Mouse (Mus musculus) CD4-positive, CD25-positive, alpha-beta regulatory T cell, adult 2 months (primary cell): ENCODE measurements around the gene Mfap5.
"Not testable (repeated sequence)": the region's sequence is repeated elsewhere in the genome, so short reads cannot be mapped to it uniquely, and the experiment has no call there.

ENCODE experiments used
- DNase-seq: peaks from one replicate; pipeline ENCODE4 v3.0.0-alpha.2; 2012; ENCODE audit warnings: low read depth, low spot score

Gene Mfap5

DNA sequence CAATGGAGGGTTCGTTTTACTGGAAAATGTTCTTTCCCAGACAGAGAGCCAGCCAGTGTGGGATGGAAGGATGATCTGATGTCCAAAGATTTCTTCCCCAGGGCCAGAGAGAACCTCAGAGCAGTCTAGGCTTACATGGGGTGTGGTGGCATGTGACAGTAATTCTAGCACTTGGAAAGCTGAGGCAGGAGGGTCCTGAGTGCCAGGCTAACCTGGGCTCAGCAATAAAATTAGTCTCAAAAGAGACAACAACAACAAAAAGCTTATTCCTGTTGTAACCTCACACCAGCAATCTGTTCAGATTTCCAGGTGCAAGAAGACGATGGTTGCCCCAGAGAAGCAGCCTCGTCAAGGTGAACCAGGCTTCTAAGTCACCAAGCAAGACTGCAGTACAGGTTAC, at the start of gene Mfap5:
Gene Mfap5, plus strand, starts transcription at position 301 of the 400 bp plus-strand sequence.
- no peak for DNase-seq

DNA sequence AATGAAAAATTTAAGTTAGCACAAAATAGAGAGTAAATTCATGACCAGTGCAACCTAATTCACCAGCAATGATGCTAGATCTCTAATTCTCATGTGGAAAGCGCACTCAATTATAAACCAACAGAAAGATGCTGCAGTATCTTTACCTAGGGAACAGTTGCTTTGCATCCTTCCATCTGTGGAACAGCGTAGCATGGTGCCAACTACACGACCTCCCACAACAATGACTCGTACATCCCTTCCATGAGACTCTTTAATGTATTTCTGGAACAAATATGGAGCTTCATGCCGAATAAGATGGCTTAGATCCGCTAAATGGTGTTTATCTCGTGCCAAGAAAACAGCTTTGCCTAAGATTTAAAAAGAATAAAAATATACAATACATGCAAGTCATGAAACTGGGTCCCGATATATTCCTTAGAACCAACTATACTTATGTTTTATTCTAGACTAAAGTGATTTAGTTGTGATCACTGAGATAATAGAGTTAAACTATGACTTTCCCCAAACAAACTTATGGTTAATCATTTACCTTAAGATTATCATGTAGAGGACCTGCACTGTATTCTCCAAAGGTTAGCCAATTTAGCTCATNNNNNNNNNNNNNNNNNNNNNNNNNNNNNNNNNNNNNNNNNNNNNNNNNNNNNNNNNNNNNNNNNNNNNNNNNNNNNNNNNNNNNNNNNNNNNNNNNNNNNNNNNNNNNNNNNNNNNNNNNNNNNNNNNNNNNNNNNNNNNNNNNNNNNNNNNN, 46.5 kb upstream of the Mfap5 start:
- no peak for DNase-seq

DNA sequence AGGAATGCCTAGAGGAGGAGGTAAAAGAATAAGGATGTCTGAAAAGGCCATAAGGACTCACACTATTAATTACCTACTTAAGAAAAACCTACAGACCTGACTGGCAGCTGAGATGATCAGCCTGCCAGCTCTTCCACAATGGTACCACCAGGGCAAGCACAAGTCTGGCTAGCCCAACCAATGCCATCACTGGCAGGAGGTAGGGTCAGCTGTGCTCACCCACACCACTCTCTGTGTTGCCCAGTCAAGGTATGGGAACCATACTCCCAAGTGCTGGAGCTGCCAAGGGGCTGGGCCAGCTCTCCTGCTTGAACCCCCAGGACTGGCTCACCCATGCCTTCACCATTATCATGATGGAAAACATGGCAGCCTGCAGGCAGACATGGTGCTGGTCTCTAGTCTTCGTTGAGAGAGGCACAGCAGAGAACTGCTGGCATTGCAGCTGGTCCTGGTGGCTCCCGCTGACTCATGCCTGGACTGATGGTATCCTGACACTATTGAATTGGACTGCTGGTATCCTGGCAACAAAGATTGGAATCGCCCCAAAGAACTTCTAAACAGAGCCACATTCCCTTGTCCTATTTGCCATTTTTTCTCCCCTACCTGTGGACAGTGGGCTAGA, 39.4 kb upstream of the Mfap5 start:
- no peak for DNase-seq

DNA sequence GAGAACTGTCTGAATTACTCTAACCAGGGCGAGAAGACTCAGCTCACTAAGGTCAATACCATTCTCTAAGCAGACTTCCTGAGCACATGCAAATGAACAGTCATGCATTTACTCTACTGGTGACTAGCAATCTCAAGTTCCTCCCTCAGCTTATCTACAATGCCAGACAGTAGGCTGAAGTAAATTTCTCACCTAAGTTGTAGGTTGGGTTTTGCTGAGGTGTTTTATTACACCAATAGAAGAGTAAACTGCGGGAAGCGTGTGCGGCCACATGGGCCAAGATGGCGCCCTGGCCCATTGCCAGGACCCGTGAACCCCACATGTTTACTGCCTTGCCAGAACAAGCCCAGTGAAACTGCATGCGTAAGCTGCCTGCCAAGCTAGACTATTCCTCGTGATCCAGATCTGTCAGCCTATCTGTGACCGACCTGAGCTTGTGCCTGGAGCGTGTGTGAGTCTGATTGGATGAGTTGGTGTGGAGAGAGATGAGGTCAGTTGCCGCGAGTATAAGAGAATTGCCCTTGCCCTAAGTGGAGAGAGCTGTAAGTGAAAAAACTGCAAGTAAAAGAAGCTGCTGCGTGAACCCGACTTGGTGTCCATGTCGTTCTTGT, 36.5 kb upstream of the Mfap5 start:
- no peak for DNase-seq

DNA sequence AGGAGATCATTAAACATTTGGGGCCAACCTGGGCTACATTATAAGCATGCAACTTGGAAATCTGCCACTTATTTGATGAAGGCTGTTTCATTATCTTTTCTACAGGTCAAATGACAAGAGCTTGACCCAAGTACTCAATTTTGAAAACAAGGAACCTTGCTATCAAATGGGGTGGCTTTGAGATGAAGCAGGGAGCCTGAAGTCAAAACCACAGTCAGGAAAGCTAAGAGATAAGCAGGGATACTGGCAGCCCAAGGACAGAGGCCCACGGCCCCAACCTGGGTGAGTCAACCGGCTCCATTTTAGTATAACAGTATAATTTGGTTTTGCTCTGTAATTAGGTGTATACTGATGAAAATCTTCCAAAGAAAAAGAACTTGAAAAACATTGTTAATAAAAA, 35.4 kb upstream of the Mfap5 start:
- no peak for DNase-seq

DNA sequence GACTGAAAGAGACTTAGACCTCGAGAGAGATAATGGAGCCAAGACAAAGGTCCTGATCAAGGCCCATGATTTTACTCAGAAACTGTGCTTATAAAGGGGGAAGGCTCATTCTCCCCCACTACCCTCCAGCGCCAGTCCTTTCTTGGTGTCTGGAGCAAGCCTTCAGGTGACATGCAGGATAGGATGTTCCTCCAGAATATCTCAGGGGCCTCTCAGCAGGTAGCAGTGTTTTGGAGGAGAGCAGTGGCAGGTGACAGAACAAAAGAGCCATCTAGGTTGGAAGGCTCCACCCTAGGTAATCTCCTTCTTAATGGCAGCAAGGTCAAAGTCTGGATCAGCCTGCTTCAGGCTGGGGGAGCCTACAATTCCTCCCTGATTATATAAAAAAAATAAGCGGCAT, 34.2 kb upstream of the Mfap5 start:
- DNase-seq: not testable (repeated sequence)

DNA sequence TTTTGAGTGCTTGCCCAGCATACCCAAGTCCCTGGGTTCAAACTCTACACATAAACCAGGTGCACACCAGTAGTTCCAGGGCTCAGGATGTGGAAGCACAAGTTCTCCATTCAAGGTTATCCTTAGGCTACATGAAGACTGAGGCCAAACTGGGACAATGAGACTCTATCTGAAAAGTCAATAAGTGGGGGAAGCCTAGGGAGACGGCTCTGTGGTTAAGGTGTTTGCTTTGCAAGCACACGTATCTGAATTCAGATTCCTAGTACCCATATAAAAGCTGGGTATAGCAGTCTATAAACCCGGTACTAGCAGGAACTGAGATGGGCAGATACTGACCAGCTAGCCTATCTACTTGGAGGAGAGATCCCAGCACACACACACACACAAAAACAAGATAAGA, 27.6 kb upstream of the Mfap5 start:
- DNase-seq: no peak

DNA sequence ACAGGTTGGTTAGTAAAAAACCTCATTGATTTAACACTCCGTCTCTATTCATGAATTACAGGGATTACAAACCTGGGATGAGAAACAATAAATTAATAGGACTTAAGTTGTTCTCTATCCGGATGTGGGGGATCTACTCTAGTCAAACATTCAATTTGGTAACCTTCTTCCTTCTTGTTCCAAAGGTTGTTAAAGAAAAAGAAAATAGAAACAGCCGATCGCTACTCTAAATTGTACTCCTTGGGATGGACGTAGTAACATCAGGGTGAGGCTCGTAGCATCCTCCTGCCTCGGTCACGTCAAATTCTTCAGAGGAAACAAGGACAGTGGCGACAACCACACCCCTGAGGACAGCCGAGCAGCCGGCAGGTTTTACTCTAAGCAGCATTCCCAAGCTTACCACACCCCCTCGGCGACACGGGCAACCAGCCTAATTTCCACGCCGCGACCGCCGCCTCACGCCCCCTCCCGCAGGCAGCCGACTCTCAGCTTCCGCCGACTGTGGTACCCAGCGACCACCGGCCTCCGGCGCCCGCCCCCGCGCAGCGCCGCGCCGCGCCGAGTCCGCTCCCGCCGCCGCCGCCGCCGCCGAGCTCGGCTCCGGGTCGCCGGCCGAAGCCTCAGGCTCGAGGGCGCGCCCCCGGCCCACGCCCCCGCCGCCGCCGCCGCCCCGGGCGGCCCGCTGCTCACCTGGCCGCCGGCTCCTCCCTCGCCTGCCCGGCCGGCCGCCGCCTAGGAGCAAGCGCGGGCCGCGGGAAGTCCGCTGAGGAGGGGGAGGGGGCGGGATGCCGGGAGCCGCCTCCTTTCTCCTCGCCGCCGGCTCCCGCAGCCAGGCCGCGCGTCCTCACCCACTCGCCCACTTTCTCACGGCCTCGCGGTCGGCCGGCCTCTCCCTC, 20.0 kb upstream of the Mfap5 start:
- DNase-seq: peak; percentile 16

DNA sequence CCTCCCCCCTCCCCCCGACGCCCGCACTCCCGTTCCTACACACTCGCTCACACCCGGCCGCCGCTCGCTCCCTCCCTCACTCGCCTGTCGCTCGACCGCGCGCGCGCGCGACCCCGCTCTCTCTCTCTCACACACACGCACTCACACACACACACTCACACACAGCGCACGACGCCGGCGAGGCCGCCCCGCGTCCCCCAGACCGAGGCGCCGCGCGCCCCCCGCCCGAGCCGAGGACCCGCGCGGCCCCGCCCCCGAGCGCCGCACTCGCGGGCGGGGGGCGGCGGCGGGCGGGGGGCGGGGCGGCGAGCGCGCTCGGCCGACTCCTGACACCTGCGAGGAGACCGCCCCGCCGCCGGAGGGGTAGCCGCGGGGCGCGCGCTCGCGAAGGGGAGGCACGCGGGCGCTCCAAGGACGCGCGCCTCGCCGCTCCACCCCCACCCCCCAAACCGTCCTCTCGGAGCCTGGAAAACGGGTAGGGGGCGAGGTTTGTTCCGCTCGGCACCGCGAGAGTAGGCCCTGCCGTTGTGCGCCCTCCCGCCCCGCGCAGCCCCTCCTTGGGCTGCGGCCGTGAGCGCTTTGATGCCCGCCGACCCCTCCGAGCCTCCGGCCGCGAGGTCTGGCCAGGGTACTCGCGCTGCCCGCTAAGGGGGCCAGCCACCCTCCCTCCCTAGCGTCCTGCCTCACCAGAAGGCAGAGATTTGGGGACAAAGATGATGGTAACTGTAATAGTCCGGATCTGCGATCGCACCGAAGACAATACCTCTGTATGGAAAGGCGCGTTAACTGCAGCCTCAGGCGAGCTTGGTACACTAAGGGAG, 19.1 kb upstream of the Mfap5 start:
- DNase-seq: peak; percentile 40

DNA sequence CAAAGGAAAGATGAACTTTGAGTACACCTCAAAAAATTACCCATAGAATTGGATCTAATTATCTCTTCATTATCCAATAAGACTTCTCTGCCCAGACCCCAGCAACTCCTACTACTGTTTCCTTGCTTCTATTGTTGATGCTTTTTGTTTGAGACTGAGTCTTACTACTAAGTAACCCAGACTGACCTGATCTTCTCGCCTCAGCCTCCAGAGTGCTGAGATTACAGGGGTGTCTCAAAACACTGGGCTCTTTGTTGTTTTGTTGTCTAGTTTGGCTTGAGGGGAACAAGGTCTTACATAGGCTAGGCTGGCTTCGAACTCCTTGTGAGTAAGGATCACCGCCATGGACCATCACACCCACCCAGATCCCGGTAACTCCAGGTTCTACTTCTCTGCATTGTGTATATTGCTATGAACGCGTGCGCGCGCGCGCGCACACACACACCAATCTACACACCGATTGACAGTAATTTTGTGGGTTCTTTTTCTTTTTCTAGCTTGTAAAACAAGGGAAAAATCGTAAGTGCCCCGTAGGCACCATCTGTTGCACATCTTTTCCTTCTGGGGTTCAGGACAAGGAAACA, 14.6 kb upstream of the Mfap5 start:
- DNase-seq: no peak

DNA sequence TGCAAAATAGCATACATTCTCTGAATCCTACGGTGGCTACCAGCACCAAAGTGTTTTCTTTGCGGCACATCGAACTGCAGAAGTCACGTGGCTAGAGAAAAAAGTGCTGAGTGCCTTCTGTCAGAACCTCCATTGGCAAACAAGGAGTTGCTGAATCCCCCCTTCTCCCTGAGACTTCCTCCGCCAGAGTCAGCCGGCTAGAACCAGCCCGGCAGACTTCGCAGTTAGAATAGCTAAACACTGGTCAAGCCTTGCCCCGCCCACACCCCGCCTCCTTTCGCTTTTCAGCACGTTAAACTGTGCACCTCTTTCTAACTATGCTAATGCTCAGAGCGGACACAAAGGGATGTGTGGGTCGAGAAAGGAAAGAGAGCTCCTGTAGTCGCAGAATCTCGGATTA, 14.1 kb upstream of the Mfap5 start:
- peak; percentile 42 for DNase-seq

DNA sequence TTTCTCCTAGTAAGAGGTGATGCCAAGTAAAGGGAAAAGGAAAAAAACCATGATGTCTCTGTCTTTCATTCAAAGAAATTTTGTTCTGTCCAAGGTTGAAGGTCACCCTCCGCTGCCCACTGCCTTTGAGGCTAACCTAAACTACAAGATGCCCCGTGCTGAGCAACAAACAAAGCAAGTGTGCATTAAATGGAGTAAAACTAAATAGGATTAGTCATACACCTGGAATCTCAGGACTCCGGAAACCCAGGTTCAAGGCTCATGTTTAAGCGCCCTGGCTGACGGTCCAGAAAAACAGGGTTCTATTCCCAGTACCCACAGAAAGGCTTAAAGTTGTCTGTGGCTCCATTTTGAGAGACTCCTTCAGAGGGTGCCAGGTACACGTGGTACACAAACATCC, 13.2 kb upstream of the Mfap5 start:
- no peak for DNase-seq

DNA sequence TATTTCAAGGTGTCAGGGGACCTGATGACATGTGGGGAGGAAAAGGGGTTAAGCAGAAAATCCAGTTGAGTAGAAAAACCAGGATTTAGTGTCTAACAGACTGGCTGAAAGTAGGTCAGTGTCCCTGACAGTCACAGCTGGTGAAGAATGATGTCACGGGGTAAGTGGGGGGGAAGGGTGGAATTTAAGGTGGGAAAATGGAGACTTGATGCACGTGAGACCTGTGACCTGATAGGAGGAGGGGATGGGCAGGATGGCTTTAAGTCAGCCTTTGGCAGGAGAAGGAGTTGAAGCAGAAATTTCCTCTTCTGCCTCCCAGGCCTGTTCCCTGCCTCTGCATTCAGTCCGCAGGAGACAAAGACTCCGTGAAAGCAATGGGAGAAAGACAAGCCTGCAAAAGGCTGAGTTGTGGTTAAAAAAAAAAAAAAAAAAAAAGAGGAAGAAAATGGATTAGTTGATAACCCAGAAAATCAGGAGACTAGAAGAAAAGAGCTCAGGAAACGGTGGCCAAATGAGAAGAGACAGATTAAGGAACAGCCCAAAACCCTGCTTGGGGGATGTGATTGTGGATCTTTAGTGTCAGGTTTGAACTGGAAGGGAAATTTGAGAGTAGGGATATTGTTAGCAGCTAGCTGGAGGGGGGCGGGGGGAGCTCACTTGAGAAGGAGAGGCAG, 11.7 kb upstream of the Mfap5 start:
- DNase-seq: no peak

DNA sequence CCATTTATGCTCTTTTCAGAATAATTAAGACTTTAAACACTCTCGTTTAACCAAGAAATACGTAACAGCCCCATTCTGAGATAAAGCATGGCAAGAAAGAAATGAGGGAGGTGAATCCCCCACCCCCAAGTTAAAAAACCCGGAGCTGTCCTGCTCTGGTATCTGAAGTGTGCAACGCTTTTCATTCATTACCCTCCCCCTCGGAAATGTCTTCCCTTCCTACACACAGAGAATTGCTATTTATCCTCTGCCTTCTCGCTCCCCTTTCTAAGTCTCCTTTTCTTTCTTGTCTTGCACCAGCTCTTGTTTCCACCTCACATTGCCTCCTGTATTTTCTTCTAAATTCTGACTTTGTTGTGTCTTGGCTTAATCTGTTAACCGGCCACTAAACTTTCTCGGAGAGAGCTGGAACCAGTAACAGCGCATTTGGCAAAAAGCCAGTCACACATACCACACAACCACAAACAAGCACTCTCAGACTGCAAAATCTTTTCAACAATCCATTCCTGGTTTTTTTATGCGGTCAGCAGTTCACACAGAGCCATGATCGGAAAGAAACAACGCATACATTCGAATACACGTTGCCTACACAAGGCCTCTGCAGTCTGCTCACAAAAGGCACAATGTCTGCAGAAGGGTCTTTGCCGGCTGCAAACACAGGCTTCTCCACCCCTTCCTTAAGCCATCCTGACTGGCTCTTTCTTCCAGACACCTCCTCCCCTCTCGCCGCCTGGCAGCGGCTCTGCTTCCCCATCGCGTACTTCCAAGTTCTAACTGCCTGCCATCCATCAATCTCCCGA, 10.4 kb upstream of the Mfap5 start:
- no peak for DNase-seq

DNA sequence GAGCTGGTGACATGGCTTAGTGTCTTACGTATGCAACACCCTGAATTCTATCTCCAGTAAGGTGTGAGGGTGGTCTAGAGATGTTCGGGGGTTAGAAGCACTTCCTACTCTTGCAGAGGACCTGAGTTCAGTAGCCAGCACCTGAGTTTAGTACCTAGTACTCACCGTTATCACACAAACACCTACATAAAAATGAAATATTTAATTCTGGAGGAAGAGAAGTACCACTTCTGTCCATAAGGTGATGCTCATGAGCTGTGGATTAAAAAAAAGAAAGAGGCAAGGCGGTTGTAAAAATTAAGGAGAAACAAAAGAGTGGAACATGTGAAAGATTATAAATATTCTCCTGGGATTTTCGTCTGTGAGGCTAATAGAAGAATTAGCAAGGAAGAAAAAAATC, 9.1 kb upstream of the Mfap5 start:
- DNase-seq: peak; percentile 37

DNA sequence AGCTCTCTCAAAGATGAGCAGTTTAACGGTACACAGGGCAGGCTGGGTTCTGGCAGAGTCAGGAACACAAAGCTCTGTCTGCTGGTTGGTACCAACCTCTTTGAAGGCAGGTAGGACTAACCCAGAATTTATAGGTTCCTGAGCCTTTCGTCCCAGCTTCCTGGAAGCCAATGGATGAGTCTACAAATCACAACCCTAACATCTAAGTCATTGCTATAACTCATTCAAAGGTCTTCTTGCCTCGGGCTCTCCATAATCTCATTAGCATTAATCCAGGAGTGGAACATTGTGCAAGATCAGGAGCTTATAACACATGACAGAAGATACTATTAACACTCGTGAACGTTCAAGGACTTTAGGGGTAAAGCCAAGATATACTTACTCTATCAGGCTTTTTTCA, 7.0 kb upstream of the Mfap5 start, which contains the start of gene Rimklb:
Gene Rimklb, minus strand, starts transcription at position 101 of the 400 bp plus-strand sequence.
- DNase-seq: no peak

DNA sequence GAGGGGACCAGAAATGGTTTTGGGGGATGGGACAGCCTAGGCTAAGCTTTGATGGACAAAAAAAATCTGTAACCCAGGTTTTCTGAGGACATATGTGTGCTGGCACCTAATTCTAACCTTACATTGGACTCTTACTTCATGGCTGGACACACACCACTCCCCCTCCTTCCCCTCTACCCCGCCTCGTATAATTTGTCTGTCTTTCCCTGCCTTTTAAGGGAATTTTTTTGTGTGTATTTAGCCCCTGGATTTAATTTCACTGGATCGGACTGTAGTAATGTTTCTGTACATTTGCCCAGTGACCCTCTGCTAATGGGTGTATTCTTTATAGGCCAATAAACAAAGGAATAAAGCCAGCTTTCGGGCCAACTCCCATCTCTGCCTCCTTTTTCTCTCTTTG, 604 bp upstream of the Mfap5 start:
- no peak for DNase-seq

DNA sequence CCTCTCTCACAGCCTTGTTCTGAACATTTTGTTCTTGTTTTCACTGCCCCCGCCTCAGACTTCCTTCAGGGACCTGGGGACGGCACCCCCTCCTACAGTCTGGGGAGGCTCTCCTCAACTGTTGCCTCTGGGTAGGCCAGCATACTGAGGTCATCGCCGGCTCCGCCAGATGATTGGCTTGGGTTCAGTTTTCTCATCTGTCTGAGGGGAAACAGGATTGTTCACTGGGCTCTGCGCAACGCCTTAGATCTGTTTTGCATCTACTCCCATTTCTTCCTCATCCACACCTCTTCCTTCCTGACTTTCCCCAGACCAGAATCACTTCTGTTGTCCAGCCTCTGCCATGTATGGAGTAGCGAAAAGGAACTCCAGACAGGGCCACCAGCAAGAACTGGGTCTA, 2.8 kb downstream of the Mfap5 start:
- no peak for DNase-seq
